Mouse (Mus musculus) embryonic fibroblast, embryonic 13.5 days (primary cell): ENCODE data around the gene Fggy.

Experiments used
- CTCF ChIP-seq: IDR thresholded peaks from 2 replicates; pipeline ENCODE4 v1.5.1; 2011; ENCODE audit warnings: mild to moderate bottlenecking, control low read depth, low read length, moderate library complexity, borderline replicate concordance; ENCODE audit not compliant: insufficient read depth
- POLR2A ChIP-seq: IDR thresholded peaks from 2 replicates; pipeline ENCODE4 v1.6.1; 2011; ENCODE audit warnings: low read depth, mild to moderate bottlenecking, control low read depth, low read length, moderate library complexity

DNA sequence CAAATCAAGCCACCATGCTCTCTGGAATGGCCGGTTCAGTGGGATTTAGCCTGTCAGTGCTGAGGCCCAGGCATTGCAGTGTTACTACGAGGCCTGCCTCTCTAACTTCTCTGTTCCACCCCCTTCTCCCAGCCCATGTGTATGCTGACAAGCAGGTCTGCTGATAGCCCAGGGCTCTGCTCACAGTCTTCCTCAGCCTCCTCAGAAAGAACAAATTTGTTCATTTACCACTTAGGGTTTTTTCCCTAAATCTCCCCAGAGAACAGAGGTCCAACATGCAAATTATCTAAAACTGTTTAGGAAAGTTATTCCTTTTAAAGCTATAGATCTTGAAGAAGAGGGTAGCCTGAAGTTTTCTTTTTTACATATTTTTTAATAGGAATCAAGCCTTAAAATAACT is 179.4 kb downstream of the Fggy start:
- TF ChIP-seq CTCF (no peak), POLR2A (no peak)
